Mouse (Mus musculus) kidney, postnatal 0 days (tissue): ENCODE measurements around the gene Phc2. TPM values are rescaled to one million over a fixed set of nuclear protein-coding genes. Genes with fewer than 3 reads are reported as not detected.
"Not testable (repeated sequence)": the region's sequence is repeated elsewhere in the genome, so short reads cannot be mapped to it uniquely, and the experiment has no call there.

Source experiments
- ATAC-seq: fragments of 200-750 bp; cut with Nextera tagmentation; replicated peaks from 2 replicates; pipeline ENCODE4 v1.8.0; 2017; ENCODE audit warnings: low read depth, moderate number of reproducible peaks, moderate TSS enrichment, moderate library complexity; ENCODE audit not compliant: low FRiP score
- DNase-seq: peaks from one replicate; pipeline ENCODE4 v3.0.0-alpha.2; 2016; ENCODE audit warnings: low spot score
- H3K27ac ChIP-seq: fragments of 300-500 bp; sonication (generic); 2 replicates; pipeline ENCODE4 v1.5.1; 2014; ENCODE audit warnings: mild to moderate bottlenecking
- H3K27me3 ChIP-seq: fragments of 300-500 bp; sonication (generic); 2 replicates; pipeline ENCODE4 v1.6.1; 2014; ENCODE audit warnings: low read length, mixed read lengths; ENCODE audit not compliant: insufficient read depth
- H3K36me3 ChIP-seq: fragments of 300-500 bp; sonication (generic); 2 replicates; pipeline ENCODE4 v1.6.1; 2014; ENCODE audit warnings: low read length, mixed read lengths; ENCODE audit not compliant: insufficient read depth
- H3K4me1 ChIP-seq: fragments of 300-500 bp; sonication (generic); replicated peaks from 2 replicates; pipeline ENCODE4 v1.6.1; 2014; ENCODE audit warnings: antibody characterized with exemption, low read length, mixed read lengths; ENCODE audit not compliant: insufficient read depth
- H3K4me2 ChIP-seq: fragments of 300-500 bp; sonication (generic); 2 replicates; pipeline ENCODE4 v1.6.1; 2014; ENCODE audit warnings: mild to moderate bottlenecking, low read length, moderate library complexity, mixed read lengths
- H3K4me3 ChIP-seq: fragments of 300-500 bp; sonication (generic); replicated peaks from 2 replicates; pipeline ENCODE4 v1.5.1; 2014; ENCODE audit warnings: low read depth, low read length
- H3K9ac ChIP-seq: fragments of 300-500 bp; sonication (generic); 2 replicates; pipeline ENCODE4 v1.6.1; 2014; ENCODE audit warnings: low read depth, low read length
- H3K9me3 ChIP-seq: fragments of 300-500 bp; sonication (generic); replicated peaks from 2 replicates; pipeline ENCODE4 v1.6.1; 2016; ENCODE audit warnings: low read length, inconsistent platforms, mixed read lengths
- CTCF ChIP-seq: IDR thresholded peaks from 2 replicates; pipeline ENCODE4 v1.5.1; 2016; ENCODE audit warnings: antibody characterized with exemption, low read depth, mild to moderate bottlenecking, moderate library complexity
- WGBS: fragments of 180-500 bp; shearing (Covaris S2); extraction: QIAGEN DNeasy Blood & Tissue Kit; methylation state at CpG from one replicate; pipeline ENCODE4 v1.1.7; 2014; 5-methylcytosine and 5-hydroxymethylcytosine counted together
- polyA plus RNA-seq: library from polyadenylated mRNA; unstranded; fragments of >200 nt; fragmentation: Nextera tagmentation; extraction: Ambion mirVana; gene quantifications from 2 replicates; pipeline ENCODE4 v1.2.1, GENCODE M21; 2015

Phc2 gene
- polyA plus RNA-seq, 1 experiment from 2014 or later = 71.7 TPM

DNA sequence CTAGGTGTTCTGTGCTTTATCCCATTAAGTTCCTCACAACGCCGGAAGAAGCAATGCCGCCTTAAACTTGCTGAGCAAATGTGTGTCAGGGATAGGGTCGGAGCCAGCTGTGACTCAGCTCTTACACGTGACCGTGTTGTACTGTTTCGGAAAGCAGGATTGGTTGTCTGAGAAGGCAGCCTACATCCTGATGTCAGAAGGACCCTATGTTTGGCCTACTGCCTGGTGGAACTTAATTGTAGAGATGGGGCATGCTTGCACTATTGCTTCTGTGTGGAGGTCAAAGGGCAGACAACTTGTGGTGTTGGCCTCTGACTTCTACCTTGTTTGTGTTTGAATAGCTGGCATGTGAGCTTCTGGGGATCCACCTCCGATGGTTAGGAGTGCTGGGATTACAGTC lies 5.7 kb downstream of the Phc2 start:
- no peak for ATAC-seq
- Histone ChIP-seq H3K4me2 (no peak overlapping the region), H3K27ac (no peak overlapping the region), H3K27me3 (no peaks in the 10 kb centered on the region), H3K9me3 (no peaks in the 10 kb centered on the region), H3K9ac (no peak overlapping the region), H3K36me3 (no peaks in the 10 kb centered on the region), H3K4me1 (peaks cover 5% of the 10 kb centered on the region; the same call in 1 of the 2 replicates), H3K4me3 (no peak overlapping the region)
- WGBS = 91% methylated on average over 8 of the region's 8 CpGs
- no peak for TF ChIP-seq CTCF
- DNase-seq = no peak

DNA sequence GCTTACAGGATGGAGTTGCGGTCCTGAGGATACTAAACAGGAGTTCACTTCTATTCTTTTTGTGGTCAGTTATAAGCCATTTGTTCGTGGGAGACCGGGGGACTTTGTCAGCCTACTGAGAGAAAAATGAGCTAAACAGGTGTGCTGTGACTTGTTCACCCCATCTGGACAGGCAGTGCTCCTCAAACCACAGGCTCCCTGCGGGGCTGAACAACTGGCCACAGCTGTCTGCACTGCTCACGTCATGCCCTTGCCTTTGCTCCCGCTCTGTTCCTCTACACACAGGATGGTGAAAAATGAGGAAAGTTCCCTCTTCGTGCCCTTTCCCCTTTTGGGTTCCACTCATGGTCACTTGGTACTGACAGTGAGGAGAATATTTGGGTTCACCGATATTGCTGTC lies 6.6 kb downstream of the Phc2 start:
- no peak overlapping the region for H3K4me3 ChIP-seq
- no peak for TF ChIP-seq CTCF
- no peak overlapping the region for H3K4me2 ChIP-seq
- no peak overlapping the region for H3K27ac ChIP-seq
- H3K4me1 ChIP-seq = no peaks in the 10 kb centered on the region
- H3K27me3 ChIP-seq = no peaks in the 10 kb centered on the region
- no peaks in the 10 kb centered on the region for H3K9me3 ChIP-seq
- no peak for DNase-seq
- no peak for ATAC-seq
- 81% methylated on average over 8 of the region's 8 CpGs for WGBS
- no peaks in the 10 kb centered on the region for H3K36me3 ChIP-seq
- no peak overlapping the region for H3K9ac ChIP-seq

DNA sequence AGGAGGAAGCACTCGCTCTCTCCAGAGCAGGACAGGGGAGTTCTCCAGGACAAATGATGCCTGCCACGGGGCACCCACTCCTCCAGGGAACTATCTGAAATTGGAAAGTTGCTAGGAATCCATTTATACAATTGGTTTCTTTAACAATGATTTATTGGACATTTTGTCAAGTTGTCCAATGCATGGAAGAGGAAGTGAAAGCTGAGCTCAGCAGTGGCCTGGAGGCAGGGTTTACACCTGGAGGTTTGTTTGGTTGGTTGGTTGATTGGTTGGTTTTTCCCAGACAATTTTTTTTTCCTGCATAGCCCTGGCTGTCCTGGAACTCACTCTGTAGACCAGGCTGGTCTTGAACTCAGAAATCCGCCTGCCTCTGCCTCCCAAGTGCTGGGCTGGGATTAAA lies 9.5 kb downstream of the Phc2 start:
- H3K9ac ChIP-seq = no peak overlapping the region
- H3K36me3 ChIP-seq = no peaks in the 10 kb centered on the region
- no peak overlapping the region for H3K4me3 ChIP-seq
- no peak overlapping the region for H3K27ac ChIP-seq
- no peak overlapping the region for H3K4me2 ChIP-seq
- H3K4me1 ChIP-seq = no peaks in the 10 kb centered on the region
- no peak for DNase-seq
- no peaks in the 10 kb centered on the region for H3K9me3 ChIP-seq
- no peaks in the 10 kb centered on the region for H3K27me3 ChIP-seq
- WGBS = 62% methylated on average over 3 of the region's 3 CpGs
- no peak for ATAC-seq
- no peak for TF ChIP-seq CTCF

DNA sequence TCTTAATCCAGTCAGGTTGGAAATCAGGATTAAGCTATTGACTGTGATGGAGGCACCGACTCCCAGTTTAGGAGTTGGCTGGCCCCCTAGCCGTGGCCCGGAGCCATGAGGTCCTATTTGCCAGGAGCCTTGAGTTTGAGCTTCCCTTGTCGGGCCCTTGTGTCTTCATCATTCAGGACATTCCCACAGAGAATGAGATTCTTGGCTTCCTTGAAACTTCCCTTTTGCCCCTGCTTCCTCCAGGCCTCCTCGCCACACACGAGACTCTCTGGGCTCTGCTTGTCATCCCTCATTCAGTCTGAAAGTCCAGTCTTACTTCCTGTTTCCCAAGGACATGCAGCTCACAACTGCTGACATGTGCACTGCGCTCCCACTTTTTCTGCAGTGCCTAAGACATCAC lies 11.9 kb downstream of the Phc2 start:
- H3K4me3 ChIP-seq, ATAC-seq, H3K4me1 ChIP-seq, DNase-seq, H3K27me3 ChIP-seq, H3K9ac ChIP-seq, H3K4me2 ChIP-seq, H3K9me3 ChIP-seq, H3K36me3 ChIP-seq: not testable (repeated sequence)
- WGBS = 49% methylated on average over 7 of the region's 7 CpGs
- 0 out of 2 replicates have a peak overlapping the region, but pooled peaks have one; percentile 36 for H3K27ac ChIP-seq

DNA sequence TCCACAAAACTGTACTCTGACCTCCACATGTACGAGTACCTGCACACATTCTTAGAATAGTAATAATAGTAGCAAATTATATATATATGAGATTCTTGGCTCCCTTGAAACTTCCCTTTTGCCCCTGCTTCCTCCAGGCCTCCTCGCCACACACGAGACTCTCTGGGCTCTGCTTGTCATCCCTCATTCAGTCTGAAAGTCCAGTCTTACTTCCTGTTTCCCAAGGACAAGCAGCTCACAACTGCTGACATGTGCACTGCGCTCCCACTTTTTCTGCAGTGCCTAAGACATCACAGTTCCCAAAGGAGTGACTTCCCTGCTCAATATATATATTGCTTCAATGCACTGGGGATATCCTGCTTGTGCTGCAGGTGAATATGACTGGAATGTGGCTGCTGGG lies 12.7 kb downstream of the Phc2 start:
- H3K9ac ChIP-seq, ATAC-seq, H3K4me3 ChIP-seq, H3K27me3 ChIP-seq, H3K9me3 ChIP-seq, H3K4me1 ChIP-seq, H3K36me3 ChIP-seq, H3K27ac ChIP-seq, H3K4me2 ChIP-seq, DNase-seq: not testable (repeated sequence)
- WGBS = 43% methylated on average over 4 of the region's 4 CpGs

DNA sequence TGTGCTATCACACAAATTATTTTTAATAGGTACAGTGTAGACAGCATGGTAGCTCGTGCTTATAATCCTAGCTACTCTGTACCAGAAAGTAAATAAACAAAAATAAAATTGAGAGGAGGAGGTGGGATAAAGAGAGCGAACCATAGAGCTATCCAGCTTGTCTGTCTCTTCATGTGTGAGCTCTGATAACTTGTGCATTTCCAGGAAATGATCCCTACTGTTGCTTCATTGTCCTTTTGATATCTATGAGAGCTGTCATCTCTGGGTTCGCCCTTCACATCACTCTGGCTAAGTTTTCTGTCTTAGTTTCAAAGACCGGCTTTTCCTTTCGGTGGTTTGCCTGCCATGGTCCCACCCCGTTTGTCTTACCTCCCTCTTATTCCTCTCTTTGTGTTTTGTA lies 14.7 kb downstream of the Phc2 start:
- 76% methylated on average over 6 of the region's 6 CpGs for WGBS
- no peak overlapping the region for H3K9ac ChIP-seq
- no peaks in the 10 kb centered on the region for H3K36me3 ChIP-seq
- H3K4me3 ChIP-seq = no peak overlapping the region
- no peak overlapping the region for H3K4me2 ChIP-seq
- no peak for ATAC-seq
- H3K27me3 ChIP-seq = no peaks in the 10 kb centered on the region
- H3K9me3 ChIP-seq = no peaks in the 10 kb centered on the region
- no peak for DNase-seq
- no peak for TF ChIP-seq CTCF
- H3K27ac ChIP-seq = no peak overlapping the region
- 0 out of 2 replicates have a peak, but pooled peaks cover 4% of the 10 kb centered on the region for H3K4me1 ChIP-seq

DNA sequence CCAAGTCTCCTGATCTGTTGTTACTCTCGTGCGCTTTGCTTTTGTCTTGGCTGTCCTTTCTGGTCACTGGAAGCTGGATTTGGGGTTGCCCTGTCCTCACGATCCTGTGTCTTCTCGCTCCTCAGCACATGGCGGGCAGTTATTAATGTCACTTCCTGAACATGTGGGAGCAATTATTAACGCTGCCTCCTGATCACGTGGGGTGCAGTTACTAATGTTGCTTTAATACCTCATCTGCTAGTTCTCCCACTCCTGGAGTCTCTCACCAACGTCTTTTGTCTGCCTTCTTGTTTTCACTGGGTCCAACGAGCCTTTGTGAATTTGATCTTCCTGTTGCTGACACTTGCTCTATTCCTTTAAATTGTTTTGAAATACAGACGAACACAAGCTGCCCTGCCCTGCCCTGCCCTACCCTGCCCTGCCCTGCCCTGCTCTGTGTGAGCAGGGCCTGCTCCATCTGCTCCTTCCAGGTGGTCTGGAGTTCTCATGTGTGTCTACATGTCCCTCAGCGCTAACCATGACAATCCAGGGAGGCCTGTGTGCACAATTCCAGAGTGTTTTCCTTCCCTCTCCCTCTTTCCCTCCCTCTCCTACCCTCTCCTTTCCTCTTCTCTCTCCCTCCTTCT lies 16.2 kb downstream of the Phc2 start:
- ATAC-seq = peak; percentile 52; the same call in 1 of the 2 replicates
- no peak overlapping the region; the same call in 1 of the 2 replicates for H3K27ac ChIP-seq
- WGBS = 13% methylated on average over 11 of the region's 11 CpGs
- DNase-seq = peak; percentile 55
- no peaks in the 10 kb centered on the region for H3K36me3 ChIP-seq
- H3K4me1 ChIP-seq = 0 out of 2 replicates have a peak, but pooled peaks cover 4% of the 10 kb centered on the region
- H3K9ac ChIP-seq = no peak overlapping the region
- H3K27me3 ChIP-seq = no peaks in the 10 kb centered on the region
- no peak overlapping the region for H3K4me3 ChIP-seq
- no peak overlapping the region for H3K4me2 ChIP-seq
- H3K9me3 ChIP-seq = no peaks in the 10 kb centered on the region
- TF ChIP-seq CTCF = no peak
